Mouse (Mus musculus): ENCODE measurements around the gene Foxk1.
A peak's percentile ranks its signal among the peaks of the same experiment; 100 is the strongest.

Gene Foxk1

GRCm38 (mm10) chr5:142400981-142401640 is at the start of gene Foxk1:
Foxk1 (plus strand) TSS chr5:142401497.
- peak; percentile 90 for DNase-seq

GRCm38 (mm10) chr5:142352336-142352892 is 48.9 kb upstream of the Foxk1 start:
- DNase-seq: no peak

GRCm38 (mm10) chr5:142355144-142355543 is 46.2 kb upstream of the Foxk1 start:
- no peak for DNase-seq

- DNase-seq: no peak
These were observed 40.1 kb upstream of the Foxk1 start for GRCm38 (mm10) chr5:142361166-142361565.

DNA sequence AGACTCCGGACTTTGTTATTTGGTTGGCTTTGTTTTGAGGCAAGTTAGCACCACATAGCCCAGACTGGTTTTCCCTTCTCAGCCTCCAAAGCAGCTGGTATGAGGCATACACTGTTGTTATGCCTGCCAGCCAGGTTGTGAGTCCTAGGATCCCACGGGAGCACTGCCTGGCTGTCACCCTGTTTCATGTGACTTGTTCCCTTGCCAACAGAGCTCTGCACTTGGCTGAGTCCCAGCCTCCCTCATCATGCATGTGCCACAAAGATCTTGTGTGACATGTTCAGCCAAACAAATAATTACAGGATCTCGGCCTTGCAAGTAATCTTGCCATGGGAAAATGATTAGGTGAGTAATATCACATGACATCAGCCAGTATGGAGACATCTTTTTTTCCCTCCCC is 38.4 kb upstream of the Foxk1 start:
- DNase-seq: peak; percentile 51

GRCm38 (mm10) chr5:142364095-142364494 is 37.2 kb upstream of the Foxk1 start:
- no peak for DNase-seq

DNA sequence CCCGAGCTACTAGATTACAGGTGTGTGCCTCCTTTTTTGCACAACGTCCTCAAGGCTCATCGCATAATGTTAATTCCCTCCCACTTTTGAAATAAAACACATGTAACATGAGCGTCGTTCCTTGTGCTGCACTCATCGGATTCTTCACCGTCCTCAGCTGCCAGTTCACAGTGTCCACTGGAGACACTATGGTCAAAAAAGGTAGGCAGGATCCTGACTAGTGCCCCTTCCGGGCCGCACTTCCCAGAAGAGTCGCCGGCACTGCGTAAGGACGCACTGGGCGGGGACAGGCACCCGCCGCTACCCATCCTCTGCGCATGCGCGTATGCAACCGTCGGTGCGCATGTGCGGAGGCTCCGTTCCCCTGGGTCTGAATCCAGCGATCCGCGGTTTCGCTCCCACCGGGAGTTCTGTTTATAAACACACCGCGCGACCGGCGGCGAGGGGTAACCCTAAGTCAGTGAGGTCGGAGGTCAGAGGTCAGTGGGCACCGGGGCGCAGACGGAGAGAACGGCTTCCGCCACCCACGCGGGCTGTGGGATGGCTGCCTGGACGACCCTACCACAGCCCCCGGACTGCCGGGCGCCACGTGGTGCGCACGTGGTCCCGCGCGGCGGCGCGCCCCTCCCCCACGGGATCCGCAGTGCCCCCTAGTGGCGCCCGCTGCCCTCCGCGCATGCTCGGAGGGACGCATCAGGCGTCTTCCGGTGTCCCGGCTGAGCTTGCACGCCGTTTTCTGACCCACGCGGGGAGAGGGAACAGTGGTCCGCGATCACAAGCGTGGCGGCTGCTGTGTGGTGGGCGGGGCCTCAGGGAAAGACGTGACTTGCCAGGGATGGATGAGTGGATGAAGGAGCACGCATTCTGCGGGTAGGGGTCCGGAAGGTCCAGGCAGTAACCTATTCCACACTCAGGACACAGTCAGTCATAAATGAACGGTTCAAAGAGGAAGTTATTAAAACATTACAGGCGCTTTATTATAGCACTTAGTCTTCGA is 33.9 kb upstream of the Foxk1 start:
- peak; percentile 97 for DNase-seq

DNA sequence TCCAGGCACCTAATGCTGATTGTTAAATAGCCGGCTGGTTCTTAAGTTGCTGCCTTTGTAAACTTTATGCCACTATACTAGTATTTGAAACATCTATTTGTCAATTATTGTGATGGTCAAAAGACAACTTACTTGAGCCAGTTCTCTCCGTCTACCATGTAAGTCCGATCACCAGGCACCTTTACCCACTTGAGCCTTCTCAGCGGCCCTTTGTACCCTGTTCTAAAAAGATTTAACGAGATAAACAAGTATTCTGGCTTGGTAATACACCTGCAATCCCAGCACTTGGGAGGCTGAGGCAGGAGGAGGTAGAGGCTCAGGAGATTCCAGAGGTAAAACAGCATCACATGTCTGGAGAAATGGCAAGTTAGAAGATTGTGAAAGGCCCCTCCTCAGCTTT is 33.2 kb upstream of the Foxk1 start:
- DNase-seq: no peak

GRCm38 (mm10) chr5:142370406-142371171 is 30.7 kb upstream of the Foxk1 start:
- DNase-seq: no peak

GRCm38 (mm10) chr5:142371172-142372155 is 29.8 kb upstream of the Foxk1 start:
- no peak for DNase-seq

- DNase-seq: no peak
These were observed 29.1 kb upstream of the Foxk1 start for GRCm38 (mm10) chr5:142372207-142372606.

GRCm38 (mm10) chr5:142374343-142374742 is 27.0 kb upstream of the Foxk1 start:
- DNase-seq: no peak

DNA sequence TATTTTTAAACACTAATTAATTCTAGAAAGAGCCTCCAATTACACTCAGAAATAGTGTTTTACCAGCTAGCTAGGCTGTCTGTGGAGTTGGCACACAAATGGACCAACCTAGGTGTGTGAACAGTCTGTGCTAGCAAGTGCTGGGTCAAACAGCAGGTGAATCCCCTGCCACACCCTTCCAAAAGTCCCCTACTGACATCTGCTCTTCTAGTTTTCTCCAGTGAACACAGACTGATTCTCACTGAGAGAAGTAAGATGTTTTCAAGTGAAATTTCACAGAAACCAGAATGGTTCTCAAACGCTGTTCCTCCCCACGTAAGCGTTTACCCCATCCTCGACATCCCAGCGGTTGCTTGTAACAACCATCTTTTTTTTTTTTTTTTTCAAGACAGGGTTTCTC is 25.7 kb upstream of the Foxk1 start:
- DNase-seq: no peak

GRCm38 (mm10) chr5:142376071-142376470 is 25.2 kb upstream of the Foxk1 start:
- no peak for DNase-seq

DNA sequence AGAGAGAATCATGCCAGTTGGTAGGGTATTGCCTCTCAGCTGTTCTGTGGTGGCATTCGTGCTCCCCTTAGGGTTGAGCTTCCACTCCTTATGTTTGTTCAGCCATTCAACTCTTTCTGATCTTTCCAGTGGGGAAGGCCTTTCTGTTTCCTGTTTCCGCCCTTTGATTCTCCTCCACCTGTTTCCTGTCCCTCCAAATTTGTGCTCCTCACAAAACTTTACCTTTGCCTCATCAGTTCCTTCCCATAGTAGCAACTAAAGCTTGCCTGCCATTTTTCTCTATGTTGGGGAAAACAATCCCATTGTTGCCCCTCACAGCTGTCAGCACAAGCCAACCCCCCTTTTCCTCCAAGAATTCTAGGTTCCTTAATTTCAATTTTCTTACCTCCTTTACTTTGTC is 23.2 kb upstream of the Foxk1 start:
- no peak for DNase-seq

- DNase-seq: no peak
These were observed 20.8 kb upstream of the Foxk1 start for GRCm38 (mm10) chr5:142380491-142380890.

GRCm38 (mm10) chr5:142384911-142385660 is 16.2 kb upstream of the Foxk1 start:
- DNase-seq: no peak

GRCm38 (mm10) chr5:142386329-142386728 is 15.0 kb upstream of the Foxk1 start:
- DNase-seq: no peak

DNA sequence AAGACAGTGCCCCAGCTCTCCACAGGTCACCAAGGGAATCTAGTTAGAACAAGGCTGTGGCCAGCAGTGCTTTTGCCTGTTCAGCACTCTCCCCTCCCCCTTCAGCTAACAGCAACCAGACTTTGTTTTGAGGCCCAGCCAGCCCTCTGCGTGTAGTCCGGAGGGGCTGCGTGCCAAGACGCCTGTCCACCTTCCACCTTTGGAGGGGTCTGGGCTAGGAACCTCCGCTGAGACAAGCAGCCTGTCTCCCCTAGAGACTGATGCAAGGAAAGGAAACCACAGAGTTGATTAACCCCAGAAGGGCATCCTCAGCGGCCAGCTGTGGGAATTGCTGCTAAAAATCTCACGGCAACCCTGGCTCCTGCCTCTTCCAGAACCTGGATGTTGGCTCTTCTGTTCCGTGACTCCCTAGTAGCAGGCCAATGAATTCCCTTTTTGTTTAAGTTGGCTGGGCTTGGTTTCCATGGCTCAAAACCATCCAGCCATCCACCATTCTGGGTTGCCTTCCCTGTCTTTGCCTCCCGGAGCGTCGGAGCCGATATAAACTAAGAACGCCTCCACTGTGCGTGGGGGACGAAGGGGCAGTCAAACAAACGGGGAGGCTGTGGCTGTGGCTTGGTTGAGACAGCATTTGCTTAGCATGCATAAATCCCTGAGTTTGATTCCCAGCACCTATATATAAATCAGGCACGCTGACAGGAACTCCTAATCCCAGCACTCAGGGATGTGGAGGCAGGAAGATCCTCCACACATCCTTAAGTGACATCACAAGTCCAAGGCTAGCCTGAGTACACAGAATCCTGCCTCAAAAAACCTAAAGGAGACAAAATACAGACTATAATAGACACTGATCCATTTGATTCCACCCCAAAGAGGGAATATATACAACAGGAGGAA is 14.3 kb upstream of the Foxk1 start:
- DNase-seq: no peak

DNA sequence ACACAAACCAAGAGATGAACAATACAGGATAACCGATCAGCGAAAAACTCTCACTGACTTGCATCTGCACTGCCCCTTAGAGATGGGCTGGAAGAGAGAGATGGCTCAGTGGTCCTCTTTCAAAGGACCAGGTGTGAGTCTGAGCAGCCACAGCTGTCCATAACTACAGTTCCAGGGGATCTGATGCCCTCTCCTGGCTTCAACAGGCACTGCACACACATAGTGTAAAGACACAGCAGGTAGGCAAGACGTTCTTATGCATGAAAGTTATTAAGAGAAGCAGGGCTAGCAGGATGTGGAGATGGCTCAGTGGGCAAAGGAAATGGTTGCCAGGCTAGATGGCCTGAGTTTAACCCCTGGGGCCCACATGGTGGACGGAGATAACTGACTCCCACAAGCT is 13.6 kb upstream of the Foxk1 start:
- no peak for DNase-seq

All from kidney, adult 11 months (tissue).